Mouse (Mus musculus) myocyte (in vitro differentiated cells): ENCODE measurements at regions not wholly inside any gene's neighbourhood (a gene's known extent, or its start where the extent isn't known, plus 50 kb on each side); places are given as distances from the start of the nearest gene placed in this dataset.

ENCODE experiments used
- MAX ChIP-seq: IDR thresholded peaks from one replicate; pipeline ENCODE4 v1.6.1; 2011; ENCODE audit warnings: low read depth, mild to moderate bottlenecking, control low read depth
- POLR2A ChIP-seq: IDR thresholded peaks from one replicate; pipeline ENCODE4 v1.6.1; 2011; ENCODE audit warnings: low read depth, mild to moderate bottlenecking, control low read depth, moderate library complexity; ENCODE audit not compliant: insufficient read length
- POLR2AphosphoS2 ChIP-seq: IDR thresholded peaks from one replicate; pipeline ENCODE4 v1.6.1; 2011; ENCODE audit warnings: low read depth, control low read depth; ENCODE audit not compliant: insufficient read length
- USF1 ChIP-seq: IDR thresholded peaks from one replicate; pipeline ENCODE4 v1.6.1; 2011; ENCODE audit warnings: low read depth, mild to moderate bottlenecking, control low read depth, moderate library complexity

- no peak for TF ChIP-seq USF1
- TF ChIP-seq POLR2A: no peak
- no peak for TF ChIP-seq POLR2AphosphoS2
- no peak for TF ChIP-seq MAX
Measured at GRCm38 (mm10) chr1:75791509-75791908, 245.4 kb downstream of the Slc4a3 start.
